Mouse (Mus musculus) heart, adult 8-10 months (tissue): ENCODE data around the gene Irak3. TPM values are rescaled to one million over a fixed set of nuclear protein-coding genes. Genes with fewer than 3 reads are reported as not detected.

Experiments used
- DNase-seq: peaks from one replicate; pipeline ENCODE4 v3.0.0; 2022; ENCODE audit warnings: low spot score
- total RNA-seq, 4 experiments: library from RNA; stranded (reverse); gene quantifications; 2 replicates each; pipeline ENCODE4 v1.2.4; 2022

Irak3 gene
- total RNA-seq, 4 experiments from 2014 or later = 2.6 to 3.9 (median 3.0) TPM

DNA sequence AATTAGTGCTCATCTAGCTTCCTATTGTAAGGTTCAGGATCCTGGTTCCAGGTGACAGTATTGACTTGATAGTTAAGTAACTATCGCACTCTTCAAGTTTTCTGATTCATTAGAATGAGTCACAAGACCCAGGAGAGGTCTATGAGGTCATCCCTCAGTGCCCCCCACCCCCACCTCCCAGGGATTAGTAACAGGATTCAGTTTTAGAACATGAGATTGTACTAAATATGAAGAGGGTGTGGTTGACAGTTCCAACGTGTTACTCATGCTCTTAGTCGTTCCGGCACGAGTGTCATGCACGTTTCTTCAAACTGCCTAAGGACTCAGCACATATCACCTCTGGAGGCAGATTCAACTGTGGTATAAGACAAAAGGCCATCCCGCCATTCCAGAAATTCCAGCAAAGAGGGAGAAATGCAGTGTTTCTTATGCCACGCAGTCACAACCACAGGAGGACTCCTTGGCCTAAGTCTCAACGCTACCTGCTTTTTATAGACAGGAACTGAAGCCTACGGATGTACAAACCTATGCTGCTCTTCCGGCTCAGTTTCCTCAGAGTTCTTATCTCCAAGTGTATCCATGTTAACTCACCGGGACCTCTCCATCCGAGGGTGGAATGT is 2.8 kb upstream of the Irak3 start:
- no peak for DNase-seq

DNA sequence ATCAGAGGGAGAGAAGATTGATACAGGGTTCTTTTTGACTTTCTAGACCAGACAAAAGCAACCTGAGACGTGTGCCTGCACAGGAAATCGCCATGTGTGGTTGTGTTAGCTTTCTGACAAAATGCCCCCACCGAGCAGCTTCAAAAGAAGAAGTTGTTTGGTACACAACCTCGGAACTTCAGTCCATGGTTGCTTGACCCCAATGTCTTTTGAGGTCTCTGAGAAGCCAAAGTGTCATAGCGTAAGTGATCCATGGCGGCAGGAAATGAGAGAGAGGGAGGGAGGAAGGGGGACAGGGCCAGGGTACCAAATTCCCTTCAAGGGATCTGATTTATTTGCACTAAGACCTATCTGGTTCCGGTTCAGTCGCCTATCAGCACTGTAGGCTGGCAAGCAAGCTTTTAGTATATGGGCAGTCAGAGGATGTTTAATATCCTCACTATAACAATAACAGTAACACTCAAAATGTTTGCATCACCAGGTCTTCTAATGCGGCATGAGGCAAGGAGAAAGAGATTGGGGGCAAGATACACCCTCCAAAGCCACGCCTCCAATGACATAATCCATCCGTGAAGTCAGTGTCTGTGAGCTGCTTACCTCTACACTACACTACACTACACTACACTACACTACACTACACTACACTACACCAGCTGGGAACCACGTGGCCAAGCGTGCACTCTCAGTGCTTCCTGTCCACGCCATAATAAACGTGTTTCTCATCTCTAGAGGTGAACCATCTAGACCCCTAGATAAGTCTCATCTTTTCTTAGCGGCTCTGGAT is 729 bp upstream of the Irak3 start:
- DNase-seq = no peak

- peak; percentile 84 for DNase-seq
These were observed 604 bp downstream of the Irak3 start, which contains the start of gene Tmbim4 for GRCm38 (mm10) chr10:120201131-120201921. Gene Tmbim4, plus strand, starts transcription at chr10:120201590.

DNA sequence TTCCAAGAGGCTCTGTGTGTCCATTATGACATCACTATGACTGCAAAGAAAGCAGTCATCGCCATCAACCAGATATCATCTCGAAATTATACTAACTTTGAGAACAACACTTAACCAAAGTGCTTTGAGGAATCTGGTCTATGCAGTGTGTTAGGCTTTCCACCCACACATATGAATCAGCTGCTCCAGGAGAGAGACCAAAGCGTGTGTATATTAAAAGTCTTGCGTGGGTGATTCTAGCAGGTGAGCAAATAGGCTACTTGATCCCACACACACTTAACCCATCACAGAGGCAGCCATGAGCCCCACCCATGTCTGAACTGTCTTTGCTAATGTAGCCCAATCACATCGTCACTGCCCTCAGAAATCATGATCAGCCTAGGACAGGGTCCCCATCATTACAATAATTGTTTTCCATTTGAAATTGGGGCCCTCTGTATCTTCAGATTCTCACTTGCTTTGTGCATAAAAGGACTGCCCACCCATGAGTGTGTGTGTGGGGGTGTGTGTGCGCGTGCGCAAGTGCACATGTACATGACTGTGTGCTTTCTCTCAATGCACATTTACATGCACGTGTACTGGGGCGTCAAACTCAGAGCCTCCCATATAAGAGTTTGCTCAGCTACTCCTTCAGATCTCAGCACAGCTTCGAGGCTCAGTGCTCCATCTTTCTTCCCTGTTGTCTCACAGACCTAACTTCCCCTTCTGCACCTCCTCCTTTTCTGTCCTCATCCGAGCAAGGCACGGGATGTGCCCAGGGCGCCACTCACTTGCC is 4.7 kb downstream of the Irak3 start:
- no peak for DNase-seq

- no peak for DNase-seq
These were observed 8.7 kb downstream of the Irak3 start for GRCm38 (mm10) chr10:120193255-120193654.

GRCm38 (mm10) chr10:120192278-120192677 is 9.7 kb downstream of the Irak3 start:
- no peak for DNase-seq

GRCm38 (mm10) chr10:120191165-120191564 is 10.8 kb downstream of the Irak3 start:
- no peak for DNase-seq

DNA sequence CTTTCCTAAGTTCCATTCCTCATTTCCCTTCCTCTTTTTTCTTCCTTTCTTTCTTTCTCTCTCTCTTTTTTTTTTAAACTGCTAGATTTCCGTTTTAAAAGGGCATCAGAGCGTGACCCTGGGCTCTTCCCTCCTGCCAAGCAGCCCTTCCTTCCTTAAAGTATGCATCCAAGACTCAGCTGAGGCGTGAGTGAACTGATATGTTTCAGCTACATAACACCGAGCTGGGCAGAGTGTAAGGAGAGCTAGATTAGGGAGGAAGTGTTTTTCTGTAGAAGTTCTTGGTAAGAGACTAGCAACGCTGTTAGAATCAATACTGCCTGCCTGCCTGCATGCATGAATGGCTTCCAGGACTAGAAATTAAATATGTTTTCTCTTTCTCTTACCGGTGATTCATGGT is 12.1 kb downstream of the Irak3 start:
- DNase-seq = no peak

- DNase-seq = no peak
These were observed 12.7 kb downstream of the Irak3 start for GRCm38 (mm10) chr10:120189276-120189675.

GRCm38 (mm10) chr10:120188513-120188912 is 13.4 kb downstream of the Irak3 start:
- no peak for DNase-seq

DNA sequence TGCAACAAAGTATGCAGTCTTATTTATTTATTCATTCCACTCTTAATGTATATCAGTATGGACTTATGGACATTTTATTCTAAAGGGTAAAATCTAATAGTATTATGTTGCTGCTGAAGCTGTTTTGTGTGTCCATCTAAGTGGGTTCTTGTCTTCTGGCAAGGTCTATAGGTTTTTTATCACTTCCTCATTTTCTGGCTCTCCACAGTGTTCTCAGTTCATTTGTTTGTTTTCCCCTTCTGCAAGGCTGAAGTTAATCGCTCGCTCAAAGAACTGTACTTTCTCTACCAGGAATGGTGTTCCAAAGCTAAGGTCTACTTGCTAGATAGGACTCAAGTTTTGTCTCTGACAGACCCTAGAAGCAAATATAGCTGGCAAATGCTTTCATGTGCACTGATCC is 18.6 kb downstream of the Irak3 start:
- DNase-seq = no peak

GRCm38 (mm10) chr10:120182887-120183286 is 19.0 kb downstream of the Irak3 start:
- DNase-seq = no peak

GRCm38 (mm10) chr10:120174192-120174705 is 27.7 kb downstream of the Irak3 start:
- DNase-seq = no peak

DNA sequence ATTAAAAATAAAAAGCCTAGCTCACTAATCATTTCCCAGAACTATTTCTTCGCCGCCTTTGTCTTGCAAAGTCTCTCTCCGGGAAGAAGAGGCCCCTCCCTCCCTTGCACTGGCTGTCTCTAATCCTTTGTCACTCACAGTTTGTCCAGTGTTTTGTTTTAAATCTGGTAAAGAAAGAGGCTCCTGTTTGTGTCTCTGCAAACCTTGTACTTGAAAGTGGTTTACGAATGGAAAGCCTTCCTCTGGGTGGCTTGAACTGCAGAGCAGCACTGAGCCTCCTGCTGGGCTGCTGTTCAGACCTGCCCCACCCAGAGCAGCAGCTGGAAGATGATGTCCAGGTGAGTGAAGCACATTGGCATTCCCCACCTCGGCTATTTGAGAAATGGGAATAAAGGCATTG is 30.6 kb downstream of the Irak3 start:
- no peak for DNase-seq

DNA sequence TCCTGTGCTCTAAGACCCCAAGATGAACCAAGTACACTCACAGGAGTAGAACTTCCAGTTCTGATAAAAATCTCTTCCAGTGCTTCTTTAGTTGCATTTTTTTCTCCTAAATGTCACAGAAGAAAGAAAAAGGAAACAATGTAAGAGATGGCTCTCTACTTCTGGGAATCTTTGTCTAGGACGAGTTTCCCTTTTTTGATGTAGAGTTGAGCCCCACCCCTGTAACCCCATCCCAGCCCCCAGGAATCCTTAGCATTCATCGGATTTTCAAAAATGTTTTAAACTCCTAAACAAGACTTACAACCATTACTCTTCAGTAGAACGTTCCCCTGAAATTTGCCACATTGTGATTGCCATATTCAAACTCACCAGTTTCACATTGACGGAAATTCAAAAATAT is 31.7 kb downstream of the Irak3 start:
- DNase-seq = no peak

DNA sequence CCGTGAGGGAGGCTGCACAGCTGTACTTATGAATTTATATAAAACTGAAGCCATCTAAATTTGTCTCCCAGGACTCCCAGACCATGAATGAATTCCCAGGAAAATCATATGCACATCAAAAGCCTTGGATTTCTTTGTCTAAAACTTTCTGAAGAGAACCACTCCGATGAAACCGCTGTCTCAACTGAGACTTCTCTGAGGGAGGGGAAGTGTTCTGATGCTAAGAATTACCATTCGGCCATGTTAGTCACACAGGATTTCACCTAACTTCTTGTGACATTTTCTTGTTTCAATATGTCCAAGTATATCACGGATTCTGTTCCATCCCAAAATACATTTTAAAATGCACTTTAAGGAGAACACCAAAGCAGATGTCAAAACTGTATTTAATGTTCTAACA is 32.1 kb downstream of the Irak3 start:
- no peak for DNase-seq

DNA sequence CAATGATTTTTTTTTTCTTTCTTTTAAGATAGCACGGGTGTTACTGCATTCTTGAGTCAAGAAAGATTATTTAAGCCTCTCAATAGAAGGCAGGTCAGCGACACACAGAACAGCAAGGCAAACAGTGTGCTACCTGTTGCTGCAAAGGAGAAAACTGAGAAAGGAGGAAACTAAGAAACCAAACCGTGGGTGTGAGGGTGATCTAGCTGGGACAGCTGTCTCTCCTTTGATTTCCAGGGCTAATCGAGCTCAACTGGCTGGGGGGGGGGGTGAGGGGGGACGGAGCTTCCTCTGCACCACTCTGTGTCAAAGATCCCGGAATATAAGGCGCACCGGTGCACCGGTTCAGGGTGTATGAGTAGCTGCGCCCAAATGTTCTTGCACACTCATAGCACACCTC is 32.9 kb downstream of the Irak3 start:
- DNase-seq = no peak

- no peak for DNase-seq
These were observed 33.9 kb downstream of the Irak3 start for GRCm38 (mm10) chr10:120168070-120168469.

DNA sequence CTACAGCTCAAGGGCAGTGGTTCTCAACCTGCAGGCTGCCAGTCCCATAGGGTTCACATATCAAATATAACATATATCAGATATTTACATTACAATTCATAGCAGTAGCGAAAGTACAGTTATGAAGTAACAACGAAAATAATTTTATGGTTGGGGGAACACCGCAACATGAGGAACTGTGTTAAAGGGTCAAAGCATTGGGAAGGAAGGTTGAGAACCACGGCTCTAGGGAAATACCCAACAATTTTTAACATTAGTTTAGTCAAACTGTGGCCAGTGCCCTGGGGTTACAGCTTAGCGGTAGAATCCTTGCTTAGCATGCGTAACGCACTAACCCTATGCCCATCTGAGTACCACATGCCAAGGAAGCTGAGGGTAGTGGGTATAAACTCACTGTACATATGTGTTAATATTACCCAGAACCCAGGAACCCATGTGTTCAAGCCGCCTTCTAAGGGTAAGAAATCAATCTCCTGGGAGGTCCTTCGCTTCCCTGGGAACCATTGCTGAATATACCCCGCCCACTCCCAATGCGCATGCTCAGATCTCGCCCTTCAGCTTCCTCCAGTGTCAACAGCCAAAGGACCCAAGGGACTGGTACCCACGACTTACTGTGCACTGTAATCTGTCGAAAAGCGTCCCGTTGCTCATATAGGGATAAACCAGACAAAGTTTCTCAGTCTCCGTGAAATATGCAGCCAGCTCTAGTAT is 36.0 kb downstream of the Irak3 start:
- no peak for DNase-seq

DNA sequence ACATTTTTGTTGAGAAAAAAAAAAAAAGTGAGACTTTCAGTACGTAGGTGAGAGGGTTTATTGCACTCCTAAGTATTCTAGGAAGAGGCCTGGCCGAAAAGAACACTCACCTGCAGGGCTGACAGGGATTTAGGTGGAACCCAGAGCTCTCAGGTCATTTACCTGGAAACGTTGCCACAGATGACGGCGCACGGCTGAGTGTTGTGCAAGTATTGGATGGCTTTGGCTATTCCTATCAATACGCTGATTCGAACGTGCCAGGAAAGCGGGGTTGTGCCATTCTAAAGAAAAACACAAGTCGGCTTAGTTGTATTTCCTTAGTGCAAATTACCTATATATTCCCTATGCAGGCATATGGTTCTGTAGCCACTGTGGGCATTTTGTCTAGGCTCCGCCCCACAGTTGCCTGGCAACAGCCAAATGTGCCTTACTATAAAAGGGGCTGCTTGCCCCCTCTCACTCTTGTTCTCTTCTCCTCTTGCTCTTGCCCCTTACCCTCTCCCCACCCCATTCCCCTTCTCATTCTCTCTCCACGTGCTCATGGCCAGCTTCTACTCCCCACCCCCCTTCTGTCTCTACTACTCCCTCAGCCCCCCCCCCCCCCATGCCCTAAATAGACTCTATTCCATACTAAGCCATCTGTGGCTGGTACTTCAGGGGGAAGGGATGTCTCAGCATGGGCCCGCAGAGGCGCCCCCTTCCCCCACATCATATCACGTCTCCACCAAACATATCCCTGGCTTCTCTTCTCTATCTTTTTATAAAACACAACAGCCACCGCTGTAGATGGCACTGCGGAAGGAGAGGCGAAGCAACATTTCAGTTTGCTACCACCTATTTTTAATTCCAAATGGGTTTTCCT is 36.8 kb downstream of the Irak3 start:
- DNase-seq = no peak
